Mouse (Mus musculus): Measurements from ENCODE around the gene Myom1.

Gene Myom1

GRCm38 (mm10) chr17:71110753-71111265, 108.4 kb downstream of the Myom1 start:
- no peak for DNase-seq

GRCm38 (mm10) chr17:71112689-71113088, 110.3 kb downstream of the Myom1 start:
- no peak for DNase-seq

- DNase-seq = no peak
These were observed 111.8 kb downstream of the Myom1 start for GRCm38 (mm10) chr17:71114282-71114681.

- no peak for DNase-seq
These were observed 115.5 kb downstream of the Myom1 start for GRCm38 (mm10) chr17:71117956-71118355.

- DNase-seq = no peak
These were observed 116.2 kb downstream of the Myom1 start for GRCm38 (mm10) chr17:71118607-71119006.

GRCm38 (mm10) chr17:71120626-71121025, 118.2 kb downstream of the Myom1 start:
- no peak for DNase-seq

GRCm38 (mm10) chr17:71124061-71124670, 121.7 kb downstream of the Myom1 start:
- DNase-seq = no peak

- DNase-seq = no peak
These were observed 122.2 kb downstream of the Myom1 start for GRCm38 (mm10) chr17:71124674-71125073.

- no peak for DNase-seq
These were observed 123.1 kb downstream of the Myom1 start for GRCm38 (mm10) chr17:71125519-71125918.

- DNase-seq = no peak
These were observed 123.6 kb downstream of the Myom1 start for GRCm38 (mm10) chr17:71126001-71126400.

- DNase-seq = peak; percentile 54
These were observed 125.2 kb downstream of the Myom1 start for GRCm38 (mm10) chr17:71127464-71128110.

- DNase-seq = no peak
These were observed 127.2 kb downstream of the Myom1 start for GRCm38 (mm10) chr17:71129489-71130261.

GRCm38 (mm10) chr17:71132221-71132620, 129.8 kb downstream of the Myom1 start:
- DNase-seq = no peak

GRCm38 (mm10) chr17:71132856-71133439, 130.5 kb downstream of the Myom1 start:
- no peak for DNase-seq

GRCm38 (mm10) chr17:71134441-71134955, 132.1 kb downstream of the Myom1 start:
- DNase-seq = no peak

GRCm38 (mm10) chr17:71135108-71135507, 132.7 kb downstream of the Myom1 start:
- no peak for DNase-seq

GRCm38 (mm10) chr17:71135866-71136265, 133.4 kb downstream of the Myom1 start:
- no peak for DNase-seq

- DNase-seq = no peak
These were observed 134.2 kb downstream of the Myom1 start for GRCm38 (mm10) chr17:71136384-71137333.

- no peak for DNase-seq
These were observed 134.9 kb downstream of the Myom1 start for GRCm38 (mm10) chr17:71137334-71137721.

- no peak for DNase-seq
These were observed 139.6 kb downstream of the Myom1 start for GRCm38 (mm10) chr17:71142068-71142467.

GRCm38 (mm10) chr17:71143155-71143554, 140.7 kb downstream of the Myom1 start:
- no peak for DNase-seq

Data from lung, postnatal 14 days (tissue).